Mouse (Mus musculus) CH12.LX (cell line): ENCODE data around the gene Gm17364. TPM values are rescaled to one million over a fixed set of nuclear protein-coding genes. Genes with fewer than 3 reads are reported as not detected.

ENCODE experiments used
- DNase-seq: peaks from one replicate; pipeline ENCODE4 v3.0.0-alpha.2; 2013; ENCODE audit errors: extremely low read depth
- H3K27ac ChIP-seq: 2 replicates; pipeline ENCODE4 v1.5.1; 2012; ENCODE audit warnings: low read depth, mild to moderate bottlenecking, control low read depth, moderate library complexity; ENCODE audit not compliant: insufficient read depth
- H3K27me3 ChIP-seq: replicated peaks from 2 replicates; pipeline ENCODE3; 2012; ENCODE audit warnings: inconsistent platforms
- H3K36me3 ChIP-seq, 2 experiments: replicated peaks in 1 of 2; 2 replicates each; pipeline versions ENCODE3 to v1.6.1; 2012; ENCODE audit warnings: inconsistent platforms in 1 of 2, low read length in 1 of 2, mild to moderate bottlenecking in 1 of 2, mixed read lengths in 1 of 2, moderate library complexity in 1 of 2; ENCODE audit not compliant: control insufficient read depth in 1 of 2, insufficient read depth in 1 of 2
- H3K4me1 ChIP-seq, 2 experiments: 2 replicates each; pipeline ENCODE4 v1.6.1; 2012; ENCODE audit warnings: inconsistent platforms in 1 of 2, moderate library complexity in 1 of 2; ENCODE audit not compliant: insufficient read depth in 2 of 2, control insufficient read depth in 1 of 2
- H3K4me2 ChIP-seq: 2 replicates; pipeline ENCODE4 v1.6.1; 2012; ENCODE audit warnings: low read depth, mild to moderate bottlenecking, control low read depth; ENCODE audit not compliant: poor library complexity, insufficient read depth, severe bottlenecking
- H3K4me3 ChIP-seq, 3 experiments: fragments of 150-350 bp in 1 of 3; sonication (generic) in 1 of 3; replicated peaks in 1 of 3; 2 replicates each; pipeline versions ENCODE3 to v1.5.1; 2011 to 2012; ENCODE audit warnings: low read depth in 2 of 3, low read length in 2 of 3, mild to moderate bottlenecking in 2 of 3, moderate library complexity in 2 of 3, control low read depth in 1 of 3, improper control_type of control experiment in 1 of 3, inconsistent platforms in 1 of 3, mixed read lengths in 1 of 3; ENCODE audit not compliant: poor library complexity in 1 of 3
- H3K79me2 ChIP-seq: replicated peaks from 2 replicates; pipeline ENCODE4 v1.6.1; 2012; ENCODE audit warnings: mild to moderate bottlenecking, moderate library complexity; ENCODE audit not compliant: control insufficient read depth, poor library complexity, insufficient read depth, severe bottlenecking; ENCODE audit errors: extremely low read depth
- H3K9ac ChIP-seq: 2 replicates; pipeline ENCODE4 v1.6.1; 2012; ENCODE audit warnings: low read depth, mild to moderate bottlenecking, control low read depth, moderate library complexity; ENCODE audit not compliant: insufficient read depth
- H3K9me3 ChIP-seq: replicated peaks from 2 replicates; pipeline ENCODE3; 2012; ENCODE audit warnings: low read length, inconsistent platforms, mixed read lengths
- BHLHE40 ChIP-seq: IDR thresholded peaks from 2 replicates; pipeline ENCODE4 v1.6.1; 2011; ENCODE audit warnings: mild to moderate bottlenecking, low read depth, low read length, improper control_type of control experiment
- CHD1 ChIP-seq: IDR thresholded peaks from 2 replicates; pipeline ENCODE4 v1.6.1; 2012; ENCODE audit warnings: low read depth, low read length, improper control_type of control experiment, inconsistent platforms
- CTCF ChIP-seq, 2 experiments: IDR thresholded peaks in 1 of 2; conservative IDR thresholded peaks in 1 of 2; 2 replicates each; pipeline ENCODE4 v1.5.1; 2011 to 2012; ENCODE audit warnings: low read depth in 2 of 2, low read length in 2 of 2, improper control_type of control experiment in 1 of 2, inconsistent platforms in 1 of 2, mild to moderate bottlenecking in 1 of 2, moderate library complexity in 1 of 2
- GABPA ChIP-seq: IDR thresholded peaks from 2 replicates; pipeline ENCODE4 v1.6.1; 2012; ENCODE audit warnings: low read depth, low read length, improper control_type of control experiment, inconsistent platforms; ENCODE audit not compliant: insufficient replicate concordance
- IRF4 ChIP-seq: IDR thresholded peaks from 2 replicates; pipeline ENCODE4 v1.6.1; 2014; ENCODE audit warnings: low read depth, mild to moderate bottlenecking, inconsistent platforms, low read length, improper control_type of control experiment
- JUN ChIP-seq: IDR thresholded peaks from 2 replicates; pipeline ENCODE4 v1.6.1; 2011; ENCODE audit warnings: low read depth, mild to moderate bottlenecking, low read length, improper control_type of control experiment, moderate library complexity; ENCODE audit not compliant: insufficient read depth
- JUND ChIP-seq: conservative IDR thresholded peaks from 2 replicates; pipeline ENCODE4 v1.6.1; 2011; ENCODE audit warnings: low read depth, low read length, improper control_type of control experiment
- KAT2A ChIP-seq: IDR thresholded peaks from 2 replicates; pipeline ENCODE4 v1.6.1; 2012; ENCODE audit warnings: low read length, improper control_type of control experiment, inconsistent platforms; ENCODE audit not compliant: insufficient replicate concordance
- MAX ChIP-seq: IDR thresholded peaks from 2 replicates; pipeline ENCODE4 v1.6.1; 2011; ENCODE audit warnings: low read length, improper control_type of control experiment
- POLR2A ChIP-seq: IDR thresholded peaks from 2 replicates; pipeline ENCODE4 v1.6.1; 2011; ENCODE audit warnings: low read depth, mild to moderate bottlenecking, improper control_type of control experiment, low read length
- POLR2AphosphoS2 ChIP-seq: IDR thresholded peaks from 2 replicates; pipeline ENCODE4 v1.6.1; 2011; ENCODE audit warnings: low read depth, low read length, improper control_type of control experiment
- RAD21 ChIP-seq: IDR thresholded peaks from 2 replicates; pipeline ENCODE4 v1.6.1; 2011; ENCODE audit warnings: low read depth, mild to moderate bottlenecking, low read length, improper control_type of control experiment, moderate library complexity
- SIN3A ChIP-seq: IDR thresholded peaks from 2 replicates; pipeline ENCODE4 v1.6.1; 2012; ENCODE audit warnings: low read length, improper control_type of control experiment, inconsistent platforms
- SMC3 ChIP-seq: IDR thresholded peaks from 2 replicates; pipeline ENCODE4 v1.6.1; 2011; ENCODE audit warnings: low read depth, low read length, improper control_type of control experiment
- TBP ChIP-seq: conservative IDR thresholded peaks from 2 replicates; pipeline ENCODE4 v1.6.1; 2011; ENCODE audit warnings: low read depth, low read length, improper control_type of control experiment
- USF1 ChIP-seq: IDR thresholded peaks from 2 replicates; pipeline ENCODE4 v1.6.1; 2014; ENCODE audit warnings: low read depth, mild to moderate bottlenecking, inconsistent platforms, low read length, improper control_type of control experiment
- USF2 ChIP-seq: conservative IDR thresholded peaks from 2 replicates; pipeline ENCODE4 v1.6.1; 2011; ENCODE audit warnings: low read depth, low read length, improper control_type of control experiment
- dilution Hi-C: fragments of 300-500 bp; cut with MboI; formaldehyde crosslinking; loops from 2 replicates; pipeline ENCODE4 v1.14.3; 2020; ENCODE audit warnings: low sequenced_read_pairs; ENCODE audit not compliant: extremely low pct_unique_long_range_greater_than_20kb, extremely low pct_ligation_motif_present
- in situ Hi-C: fragments of 300-500 bp; cut with MboI; formaldehyde crosslinking; loops from 3 replicates; pipeline ENCODE4 v1.14.3; 2019; ENCODE audit warnings: low sequenced_read_pairs, low pct_ligation_motif_present, low pct_unique_long_range_greater_than_20kb, mixed read lengths
- polyA plus RNA-seq: library from polyadenylated mRNA; unstranded; fragments of >175 nt; gene quantifications from 2 replicates; pipeline ENCODE4 v1.2.1, GENCODE M21; 2012; ENCODE audit warnings: low read depth; ENCODE audit not compliant: insufficient read length
- total RNA-seq, 2 experiments: library from RNA; depleted of rRNA; stranded (reverse); fragments of 300-350 nt in 1 of 2; fragments of >200 nt in 1 of 2; gene quantifications; 2 replicates each; pipeline ENCODE4 v1.2.3; 2012 to 2014

The Gm17364 gene
- total and polyA plus RNA-seq, 3 experiments: 17.3 TPM; not detected in 2

DNA sequence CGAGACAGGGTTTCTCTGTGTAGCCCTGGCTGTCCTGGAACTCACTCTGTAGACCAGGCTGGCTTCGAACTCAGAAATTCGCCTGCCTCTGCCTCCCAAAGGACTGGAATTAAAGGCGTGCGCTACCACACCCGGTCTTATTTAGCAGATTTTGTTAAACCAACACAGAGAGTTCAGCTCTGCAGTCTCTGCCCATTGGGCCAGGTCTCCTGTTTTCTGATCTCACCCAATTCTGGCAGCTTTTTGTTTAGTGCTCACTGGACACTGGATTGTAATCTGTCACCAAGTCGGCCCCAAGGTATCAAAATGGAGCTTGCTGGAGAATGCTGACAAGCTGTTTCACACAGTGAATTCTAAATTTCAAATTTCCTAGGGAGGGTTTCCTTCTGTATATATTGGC, 21.0 kb downstream of the Gm17364 start:
- in situ Hi-C loops: no loop called here
- no peaks in the 10 kb centered on the region for H3K27me3 ChIP-seq
- TF ChIP-seq GABPA (no peak), USF2 (no peak), RAD21 (no peak), JUN (no peak), JUND (no peak), MAX (no peak), SMC3 (no peak), BHLHE40 (no peak), TBP (no peak)

DNA sequence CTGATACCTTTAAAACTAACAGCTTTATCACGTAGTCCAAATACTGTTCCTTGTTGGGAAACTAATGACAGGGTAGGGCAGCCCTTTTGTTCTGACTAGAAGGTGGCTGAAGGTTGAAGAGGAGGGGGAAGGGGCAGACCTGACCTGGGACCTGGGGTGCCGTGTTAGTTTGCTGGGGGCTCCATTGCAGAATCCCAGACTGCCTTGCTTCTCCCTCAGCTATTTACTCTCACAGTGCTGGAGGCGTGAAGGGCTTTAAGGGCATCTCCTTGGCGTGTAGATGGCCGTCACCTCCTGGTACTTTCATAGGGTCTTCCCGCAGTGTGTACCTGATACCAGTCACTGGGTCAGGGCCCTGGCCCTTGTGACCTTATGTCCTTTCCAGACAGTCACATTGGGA, 21.6 kb downstream of the Gm17364 start:
- Histone ChIP-seq H3K27ac (no peak overlapping the region), H3K27me3 (no peaks in the 10 kb centered on the region), H3K4me1 (peaks cover 3 to 24% of the 10 kb centered on the region in 2 experiments; a peak in 3 of 4 replicates), H3K4me2 (no peak overlapping the region), H3K9me3 (no peaks in the 10 kb centered on the region), H3K36me3 (peaks cover 0 to 26% of the 10 kb centered on the region in 2 experiments), H3K79me2 (no peaks in the 10 kb centered on the region; the same call in none of the 2 replicates), H3K9ac (no peak overlapping the region), H3K4me3 (no peak overlapping the region)
- TF ChIP-seq CHD1 (no peak), CTCF (conservative IDR thresholded peaks at IDR 0.05 in 1 of 2, IDR thresholded peaks at IDR 0.05 in 1 of 2; ENCODE audit: low read depth in 2 of 2, low read length in 2 of 2) (no peak), KAT2A (no peak), POLR2AphosphoS2 (no peak), USF1 (no peak), TBP (no peak), IRF4 (no peak), SIN3A (no peak), POLR2A (no peak)
- dilution Hi-C loops: no loop called here
- DNase-seq: no peak
- in situ Hi-C loops: no loop called here

More for the DNA sequence above, 21.0 kb downstream of the Gm17364 start:
- Histone ChIP-seq H3K4me3 (no peak overlapping the region), H3K4me2 (no peak overlapping the region), H3K9me3 (no peaks in the 10 kb centered on the region), H3K27ac (no peak overlapping the region), H3K9ac (no peak overlapping the region), H3K79me2 (no peaks in the 10 kb centered on the region; the same call in none of the 2 replicates), H3K4me1 (peaks cover 3 to 27% of the 10 kb centered on the region in 2 experiments; a peak in 3 of 4 replicates), H3K36me3 (peaks cover 0 to 29% of the 10 kb centered on the region in 2 experiments)
- DNase-seq: no peak
- dilution Hi-C loops: no loop called here
